ENCODE assay signal across 10 mouse cellular contexts in the genomic region with DNA sequence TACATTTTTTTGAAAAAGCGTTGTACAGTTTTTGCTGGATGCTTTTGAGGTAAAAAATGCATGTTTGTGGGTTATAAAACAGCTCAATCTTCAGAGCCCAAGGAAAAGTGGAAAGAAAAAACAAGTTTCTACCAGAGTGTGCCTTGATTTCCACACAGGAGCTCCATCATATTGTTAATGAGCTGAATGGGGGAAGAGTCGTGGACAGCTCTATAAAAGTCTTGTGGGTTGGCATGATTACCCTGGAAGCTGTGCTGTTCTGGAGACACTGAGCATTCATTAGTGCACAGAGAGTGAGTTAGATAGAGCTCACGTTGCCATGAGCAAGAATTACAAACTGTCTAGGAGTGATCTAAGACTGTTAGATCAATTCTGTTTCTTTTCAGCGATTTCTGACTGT. TPM values are rescaled to one million over a fixed set of nuclear protein-coding genes. Genes with fewer than 3 reads are reported as not detected.
DNase-seq lines count a peak whose midpoint lies in the region; ATAC-seq and TF ChIP-seq lines count a peak whose summit lies in the region.
"Had no signal": no experiment of that assay in that cellular context is flagged by ENCODE, and none has a peak within 500 bp of the region (broad histone marks: within the 10 kb centered on the region; RNA-seq: fewer than 3 reads in every experiment).

No protein-coding gene starts in this region.

- H3K9me3 ChIP-seq in heart, embryonic 12.5 days (replicated peaks) = no peaks in the 10 kb centered on the region
- no peaks in the 10 kb centered on the region for H3K9me3 ChIP-seq in ES-E14 (ENCODE audit: control insufficient read depth, insufficient read depth, low read depth, low read length)
- no peaks in the 10 kb centered on the region for H3K9me3 ChIP-seq in hindbrain, embryonic 10.5 days
- no peaks in the 10 kb centered on the region for H3K9me3 ChIP-seq in liver, postnatal 0 days (ENCODE audit: low read length)

- ATAC-seq in heart, embryonic 12.5 days (ENCODE audit: insufficient number of reproducible peaks, low FRiP score) = no peak
- ATAC-seq in liver, postnatal 0 days = no peak

- peak overlapping the region; percentile 69 for H3K4me2 ChIP-seq in heart, embryonic 12.5 days
- peak overlapping the region; percentile 74 for H3K4me2 ChIP-seq in liver, postnatal 0 days (ENCODE audit: low read depth, low read length)

- intact Hi-C loops in heart, postnatal 14 days (cut with DNase I) = loop anchor here (5.0 kb wide), 1 partner anchor 105 kb away; no protein-coding TSS in a partner anchor

- H3K27ac ChIP-seq in heart, embryonic 12.5 days (ENCODE audit: poor library complexity, severe bottlenecking) = peak overlapping the region; percentile 27; the same call in 1 of the 2 replicates
- no peak overlapping the region for H3K27ac ChIP-seq in ES-E14 (ENCODE audit: insufficient read depth, low read depth, low read length, poor library complexity, severe bottlenecking)
- H3K27ac ChIP-seq in hindbrain, embryonic 10.5 days = peak overlapping the region; percentile 100
- H3K27ac ChIP-seq in liver, postnatal 0 days (ENCODE audit: low read depth) = no peak overlapping the region

- H3K36me3 ChIP-seq in heart, embryonic 12.5 days = peaks cover 44% of the 10 kb centered on the region
- peaks cover 27% of the 10 kb centered on the region for H3K36me3 ChIP-seq in ES-E14 (ENCODE audit: control insufficient read depth, insufficient read depth, low read length, poor library complexity, severe bottlenecking)
- H3K36me3 ChIP-seq in hindbrain, embryonic 10.5 days = peaks cover 57% of the 10 kb centered on the region
- peaks cover 46% of the 10 kb centered on the region for H3K36me3 ChIP-seq in liver, postnatal 0 days (replicated peaks; ENCODE audit: insufficient read depth, low read length)

- H3K27me3 ChIP-seq in heart, embryonic 12.5 days (replicated peaks) = no peaks in the 10 kb centered on the region
- no peaks in the 10 kb centered on the region for H3K27me3 ChIP-seq in hindbrain, embryonic 10.5 days (ENCODE audit: insufficient read depth, poor library complexity, severe bottlenecking)
- H3K27me3 ChIP-seq in liver, postnatal 0 days (ENCODE audit: insufficient read depth, low read length) = no peaks in the 10 kb centered on the region

- H3K4me1 ChIP-seq in heart, embryonic 12.5 days (replicated peaks) = peaks cover 14% of the 10 kb centered on the region
- H3K4me1 ChIP-seq in ES-E14 (ENCODE audit: control insufficient read depth in 2 of 2, insufficient read depth in 2 of 2, low read length in 2 of 2, poor library complexity in 1 of 2) = peaks cover 0 to 4% of the 10 kb centered on the region in 2 experiments; a peak in 1 of 4 replicates
- peaks cover 26% of the 10 kb centered on the region for H3K4me1 ChIP-seq in hindbrain, embryonic 10.5 days (replicated peaks)
- H3K4me1 ChIP-seq in liver, postnatal 0 days (ENCODE audit: insufficient read depth) = peaks cover 11% of the 10 kb centered on the region

- DNase-seq in heart, postnatal 14 days = no peak
- DNase-seq in ES-E14 (ENCODE audit: low read depth, low spot score) = no peak
- no peak for DNase-seq in hindbrain, embryonic 10.5 days (ENCODE audit: low spot score)
- no peak for DNase-seq in liver, postnatal 0 days
- no peak for DNase-seq in right cerebral cortex, postnatal 10 days (ENCODE audit: low spot score in 2 of 2)
- no peak for DNase-seq in adrenal gland, postnatal 10 days
- DNase-seq in ovary, postnatal 14 days (ENCODE audit: low spot score) = no peak
- DNase-seq: cerebellum, adult 18-20 months; layer of hippocampus, adult 9-11 months had no signal

- peak overlapping the region; percentile 40 for H3K4me3 ChIP-seq in heart, embryonic 12.5 days
- peak overlapping the region; percentile 47 to 73; a peak in 2 of 4 replicates for H3K4me3 ChIP-seq in ES-E14 (ENCODE audit: insufficient read depth in 1 of 2, low read depth in 1 of 2, low read length in 2 of 2, poor library complexity in 1 of 2, severe bottlenecking in 1 of 2)
- H3K4me3 ChIP-seq in hindbrain, embryonic 10.5 days = peak overlapping the region; percentile 95
- H3K4me3 ChIP-seq in liver, postnatal 0 days (ENCODE audit: low read depth, low read length) = peak overlapping the region; percentile 69

- in situ Hi-C loops in ES-E14 (cut with MboI; ENCODE audit: low sequenced_read_pairs in 2 of 2, unreplicated experiment in 2 of 2) = no loop called here

- peak overlapping the region; percentile 72 for H3K9ac ChIP-seq in heart, embryonic 12.5 days
- peak overlapping the region; percentile 74; the same call in 1 of the 2 replicates for H3K9ac ChIP-seq in ES-E14 (ENCODE audit: insufficient read depth, low read depth, low read length, poor library complexity, severe bottlenecking)
- peak overlapping the region; percentile 37 for H3K9ac ChIP-seq in liver, postnatal 0 days (replicated peaks)

- TF ChIP-seq CTCF in liver, postnatal 0 days (IDR thresholded peaks at IDR 0.05; ENCODE audit: low read depth) = no peak

- WGBS in heart, embryonic 12.5 days = 52% methylated on average over 4 of the region's 4 CpGs
- WGBS in hindbrain, embryonic 10.5 days = 65% methylated on average over 4 of the region's 4 CpGs
- 54% methylated on average over 4 of the region's 4 CpGs for WGBS in liver, postnatal 0 days (ENCODE audit: insufficient replicate concordance)

- TF ChIP-seq EP300 in liver, postnatal 0 days (IDR thresholded peaks at IDR 0.05; ENCODE audit: low read depth) = no peak

TF ChIP-seq in ES-E14, 5 proteins besides CTCF, POLR2A, EP300 and RAD21:
- TF ChIP-seq HCFC1 (IDR thresholded peaks at IDR 0.05; ENCODE audit: borderline replicate concordance, insufficient read depth, low read length) = no peak
- no peak for TF ChIP-seq CHD2 (IDR thresholded peaks at IDR 0.05; ENCODE audit: low read depth, low read length)
- no peak for TF ChIP-seq MAFK (IDR thresholded peaks at IDR 0.05; ENCODE audit: insufficient read depth, low read depth, low read length)
- TF ChIP-seq ZC3H11A (IDR thresholded peaks at IDR 0.05; ENCODE audit: borderline replicate concordance, low read depth, low read length) = no peak
- no peak for TF ChIP-seq ZNF384 (IDR thresholded peaks at IDR 0.05; ENCODE audit: low read depth, low read length)

RNA-seq across cellular contexts. Expression of a gene that starts 2.1 kb away (rescaled TPM):
- polyA plus RNA-seq in heart, embryonic 12.5 days (2016; fragmentation: Nextera tagmentation; extraction: Ambion mirVana) = 372 and 391 TPM in 2 replicates
- 10 to 100 TPM; 77.3 to 81.0 TPM for total RNA-seq in heart, postnatal 14 days (2021)
- 104 and 177 TPM in 2 replicates for total RNA-seq in ES-E14 (2012; rRNA removed)
- 534 and 612 TPM in 2 replicates for polyA plus RNA-seq in hindbrain, embryonic 10.5 days (2016; fragmentation: Nextera tagmentation; extraction: Ambion mirVana)
- polyA plus RNA-seq in liver, postnatal 0 days (2015; fragmentation: Nextera tagmentation; extraction: Ambion mirVana) = 169 and 174 TPM in 2 replicates
- 100 to 1,000 TPM; 109 to 125 TPM for total RNA-seq in adrenal gland, postnatal 10 days (2021)

RNA-seq across cellular contexts. Expression of a gene that starts 2.5 kb away (rescaled TPM):
- polyA plus RNA-seq in heart, embryonic 12.5 days (2016; fragmentation: Nextera tagmentation; extraction: Ambion mirVana) = 1,461 and 1,470 TPM in 2 replicates
- total RNA-seq in heart, postnatal 14 days (2021) = 100 to 1,000 TPM; 433 to 481 TPM
- 435 and 609 TPM in 2 replicates for total RNA-seq in ES-E14 (2012; rRNA removed)
- 1,586 and 2,252 TPM in 2 replicates for polyA plus RNA-seq in hindbrain, embryonic 10.5 days (2016; fragmentation: Nextera tagmentation; extraction: Ambion mirVana)
- polyA plus RNA-seq in liver, postnatal 0 days (2015; fragmentation: Nextera tagmentation; extraction: Ambion mirVana) = 546 and 587 TPM in 2 replicates
- 100 to 1,000 TPM; 559 to 669 TPM for total RNA-seq in adrenal gland, postnatal 10 days (2021)

RNA-seq across cellular contexts. Expression of a gene that starts 39.7 kb away (rescaled TPM):
- polyA plus RNA-seq in heart, embryonic 12.5 days (2016; fragmentation: Nextera tagmentation; extraction: Ambion mirVana) = 5.3 and 5.4 TPM in 2 replicates
- total RNA-seq in heart, postnatal 14 days (2021) = 1 to 10 TPM in 1 of 2 experiments, under 1 TPM in 1; 0.56 to 1.0 TPM
- total RNA-seq in ES-E14 (2012; rRNA removed) = 1.4 and 3.6 TPM in 2 replicates
- 1.6 and 2.1 TPM in 2 replicates for polyA plus RNA-seq in hindbrain, embryonic 10.5 days (2016; fragmentation: Nextera tagmentation; extraction: Ambion mirVana)
- polyA plus RNA-seq in liver, postnatal 0 days (2015; fragmentation: Nextera tagmentation; extraction: Ambion mirVana) = 0.15 and 0.16 TPM in 2 replicates
- 1 to 10 TPM in 1 of 2 experiments, under 1 TPM in 1; 0.75 to 1.1 TPM for total RNA-seq in adrenal gland, postnatal 10 days (2021)

RNA-seq across cellular contexts. Expression of a gene that starts 51.5 kb away (rescaled TPM):
- 21.4 and 23.7 TPM in 2 replicates for polyA plus RNA-seq in heart, embryonic 12.5 days (2016; fragmentation: Nextera tagmentation; extraction: Ambion mirVana)
- 10 to 100 TPM in 1 of 2 experiments, 1 to 10 TPM in 1; 7.3 to 10.8 TPM for total RNA-seq in heart, postnatal 14 days (2021)
- total RNA-seq in ES-E14 (2012; rRNA removed) = 20.9 and 21.2 TPM in 2 replicates
- 35.8 and 41.9 TPM in 2 replicates for polyA plus RNA-seq in hindbrain, embryonic 10.5 days (2016; fragmentation: Nextera tagmentation; extraction: Ambion mirVana)
- polyA plus RNA-seq in liver, postnatal 0 days (2015; fragmentation: Nextera tagmentation; extraction: Ambion mirVana) = 15.3 and 17.7 TPM in 2 replicates
- 10 to 100 TPM; 36.5 to 47.0 TPM for total RNA-seq in adrenal gland, postnatal 10 days (2021)

Comparison
In these comparisons a context has a peak if more than half of its experiments do, and no peak if none do; other contexts are left out.
1. H3K27ac ChIP-seq: peak in heart, embryonic 12.5 days (single experiment) and hindbrain, embryonic 10.5 days (single experiment); none in ES-E14 (single experiment) and liver, postnatal 0 days (single experiment).
2. H3K4me3 ChIP-seq: peak in every context shown above with its lines; median percentile 95 in hindbrain, embryonic 10.5 days; 69 in liver, postnatal 0 days; 60 in ES-E14; 40 in heart, embryonic 12.5 days.
3. Peak in every context shown above with its lines, with median percentiles within 50 percentile points of each other: H3K9ac ChIP-seq.